Mouse (Mus musculus): Measurements from ENCODE around the gene Ppm1j.

Ppm1j gene

DNA sequence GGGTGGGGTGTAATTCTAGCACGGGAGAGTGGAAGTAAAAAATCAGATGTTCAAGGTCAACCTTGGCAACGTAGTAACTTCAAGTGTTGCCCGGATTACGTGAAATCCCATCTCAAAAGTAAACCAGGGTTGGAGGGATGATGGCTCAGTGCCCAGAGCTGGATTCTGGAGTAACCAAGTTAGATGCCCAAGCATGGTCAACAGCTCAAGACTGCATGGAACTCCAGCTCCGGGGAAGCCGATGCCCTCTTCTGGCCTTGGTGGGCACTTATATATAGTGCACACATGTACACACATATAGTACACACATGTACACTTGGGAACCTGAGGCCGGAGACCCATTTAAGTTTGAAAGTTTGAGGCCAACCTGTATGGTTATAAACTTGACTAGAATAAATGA lies 35.3 kb downstream of the Ppm1j start:
- no peak for DNase-seq

DNA sequence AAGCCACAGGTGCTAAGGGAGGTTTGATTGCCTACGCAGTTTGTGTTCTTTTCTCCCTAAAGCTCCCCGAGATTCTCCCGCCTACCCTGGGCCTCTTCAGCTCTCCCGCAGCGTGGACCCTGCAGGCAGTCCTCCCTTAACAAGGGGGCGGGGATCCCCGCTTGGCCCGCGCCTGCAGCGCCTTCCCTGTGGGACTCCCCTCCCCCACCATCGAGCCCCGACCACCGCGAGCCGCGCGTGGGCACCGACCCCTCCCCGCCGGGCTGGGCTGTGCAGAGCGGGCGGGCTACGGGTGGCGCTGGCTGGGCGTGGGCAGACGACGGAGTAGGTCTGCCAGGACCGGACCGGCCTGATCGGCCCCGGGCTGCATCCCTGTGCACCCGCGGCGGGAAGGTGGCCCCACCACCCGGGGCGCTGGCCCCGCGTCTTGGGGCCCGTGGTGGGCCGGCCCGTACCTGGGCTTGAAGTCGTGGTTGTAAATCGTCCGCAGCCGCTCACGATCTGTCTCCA lies 36.7 kb downstream of the Ppm1j start:
- peak; percentile 60 for DNase-seq

DNA sequence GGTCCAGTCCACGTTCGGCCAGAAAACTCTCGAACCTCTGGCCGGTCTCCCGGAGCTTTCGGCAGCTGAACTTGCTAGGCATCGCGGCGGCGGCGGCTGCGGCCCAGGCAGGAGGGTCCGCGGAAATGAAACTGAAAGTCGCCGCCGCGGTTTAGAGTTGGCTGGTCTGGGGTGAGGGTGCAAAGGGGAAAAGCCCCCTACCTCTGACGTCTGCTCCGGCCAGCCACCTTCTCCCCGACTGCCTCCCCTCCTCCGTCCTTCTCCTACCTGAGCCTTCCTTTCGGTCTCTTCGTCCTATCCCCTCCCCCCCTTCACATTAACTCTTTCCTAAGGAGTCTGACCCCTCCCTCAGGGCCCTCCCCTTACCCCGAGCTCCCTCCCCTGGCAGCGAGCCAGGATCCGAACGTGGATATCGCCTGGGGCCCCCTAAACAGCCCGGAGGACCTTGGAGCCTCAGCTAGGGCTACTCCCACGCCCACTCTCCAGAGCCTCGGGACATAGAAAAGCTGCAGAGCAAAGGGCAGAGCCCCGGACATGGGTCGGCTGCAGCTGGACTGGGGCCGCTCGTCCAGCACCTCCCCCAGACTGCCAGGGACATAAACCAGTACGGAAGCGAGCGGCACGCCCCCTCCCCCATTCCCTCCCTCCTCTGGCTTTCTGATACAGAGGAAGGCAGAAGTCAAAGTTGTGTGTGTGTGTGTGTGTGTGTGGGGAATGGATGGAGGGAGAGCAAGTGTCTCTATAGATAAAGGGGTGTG lies 37.3 kb downstream of the Ppm1j start, which contains the start of gene Mov10:
Gene Mov10 (minus strand): TSS at position 573 of the 758 bp plus-strand sequence.
- peak; percentile 91 for DNase-seq

DNA sequence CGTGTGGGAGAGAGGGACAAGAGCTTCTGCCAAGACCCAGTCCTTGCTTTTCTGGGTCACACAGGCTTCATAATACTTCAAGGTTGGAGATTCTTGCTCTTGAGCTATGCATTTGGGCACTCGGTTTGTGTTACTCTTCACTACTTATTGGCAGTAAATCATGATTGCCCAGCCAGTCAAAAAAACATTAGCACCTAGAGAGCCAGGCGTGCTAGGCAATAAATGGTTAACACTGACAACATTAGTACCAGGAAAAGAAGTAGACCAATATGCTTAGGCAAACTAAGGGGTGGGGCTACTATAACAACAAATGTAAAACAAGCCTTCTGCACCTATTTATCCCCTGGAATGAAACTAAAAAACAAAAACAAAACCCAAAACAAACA lies 37.9 kb downstream of the Ppm1j start:
- peak; percentile 54 for DNase-seq

DNA sequence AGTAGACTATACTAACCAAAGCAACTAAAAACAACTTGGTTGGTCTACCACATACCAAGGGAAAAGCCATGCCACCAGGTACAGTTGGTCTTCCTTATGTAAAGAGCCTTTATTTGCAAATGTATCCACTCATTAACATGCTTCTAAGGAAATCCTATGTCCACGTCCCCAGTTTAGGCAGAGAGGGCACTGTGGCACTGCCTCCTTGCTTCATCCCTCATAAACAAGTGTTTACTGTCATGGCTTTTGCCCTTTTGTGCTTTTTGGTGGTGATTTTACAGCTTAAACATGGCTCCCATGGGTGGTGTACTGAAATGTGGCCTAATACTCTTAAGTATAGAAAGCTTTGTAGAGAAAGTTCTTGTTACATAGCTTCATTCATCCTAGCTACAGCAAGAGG lies 39.6 kb downstream of the Ppm1j start:
- DNase-seq: no peak

DNA sequence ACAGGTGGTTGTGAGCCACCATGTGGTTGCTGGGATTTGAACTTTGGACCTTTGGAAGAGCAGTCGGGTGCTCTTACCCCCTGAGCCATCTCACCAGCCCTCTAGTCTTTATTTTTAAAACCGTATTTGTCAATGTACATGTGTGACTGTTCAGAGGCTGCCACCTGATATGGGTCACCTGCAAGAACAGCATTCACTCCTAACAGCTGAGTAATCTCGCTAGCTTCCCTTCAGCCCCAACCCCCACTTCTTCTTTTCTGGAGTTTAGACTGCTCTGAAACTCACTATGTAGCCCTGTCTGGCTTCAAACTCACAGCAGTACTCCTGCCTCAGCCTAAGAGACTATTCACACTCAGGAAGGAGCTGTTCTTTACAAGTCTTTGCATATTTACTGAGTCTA lies 41.6 kb downstream of the Ppm1j start:
- no peak for DNase-seq

All from kidney, adult 9 months (tissue).